Mouse (Mus musculus) cerebellum, adult 18-20 months (tissue): ENCODE results near the gene Olfr1094.

Experiments
- DNase-seq, 2 experiments: peaks; one replicate each; pipeline ENCODE4 v3.0.0; 2021

The Olfr1094 gene

GRCm38 (mm10) chr2:86824363-86824762 is at the start of gene Olfr1094:
TSS of gene Olfr1094 (plus strand) at chr2:86824663.
- DNase-seq: no peak

- no peak for DNase-seq
Observed at GRCm38 (mm10) chr2:86782179-86782578, 42.3 kb upstream of the Olfr1094 start, which contains the start of gene Olfr1093. TSS of gene Olfr1093 (plus strand) at chr2:86782479.

- no peak for DNase-seq
Observed at GRCm38 (mm10) chr2:86809918-86810317, 14.5 kb upstream of the Olfr1094 start, which contains the start of gene Olfr141. TSS of gene Olfr141 (minus strand) at chr2:86810018.

- no peak for DNase-seq
Observed at GRCm38 (mm10) chr2:86851596-86851995, 27.1 kb downstream of the Olfr1094 start, which contains the start of gene Olfr1095. TSS of gene Olfr1095 (minus strand) at chr2:86851696.

- DNase-seq: no peak
Observed at GRCm38 (mm10) chr2:86874702-86875101, 50.2 kb downstream of the Olfr1094 start, which contains the start of gene Gm13723. TSS of gene Gm13723 (minus strand) at chr2:86874802.
